Mouse (Mus musculus): ENCODE results near the gene Zic3. TPM values are rescaled to one million over a fixed set of nuclear protein-coding genes. Genes with fewer than 3 reads are reported as not detected.

The Zic3 gene
- not detected in 4 replicates for total RNA-seq (2023)

DNA sequence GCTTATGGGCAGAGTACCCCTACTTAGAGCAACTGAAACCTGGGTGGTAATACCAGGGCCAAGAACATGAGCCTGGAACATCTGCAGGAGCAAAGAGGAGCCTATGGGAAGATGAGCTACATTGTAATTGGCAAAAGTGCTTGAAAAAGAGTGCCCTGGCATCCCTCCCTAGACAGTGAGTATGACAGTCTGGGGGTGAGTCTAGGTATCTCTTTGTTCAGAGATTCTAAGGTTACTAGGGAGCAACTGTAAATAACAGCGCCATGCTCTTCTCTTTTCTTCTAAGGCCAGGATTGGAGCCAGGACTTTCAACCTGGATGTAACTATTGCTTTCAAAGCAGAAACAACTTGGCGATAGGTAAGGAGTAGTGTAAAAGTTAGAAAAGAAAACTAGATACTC lies at the start of gene Zic3:
Gene Zic3 (plus strand): TSS at position 301 of the 400 bp plus-strand sequence.

